8 mouse cellular contexts compared by ENCODE assay signal in genomic region chr12:80827464-80828015, GRCm38 (mm10). TPM values are rescaled to one million over a fixed set of nuclear protein-coding genes. Genes with fewer than 3 reads are reported as not detected.
DNase-seq lines count a peak whose midpoint lies in the region; ATAC-seq lines count a peak whose summit lies in the region.

No protein-coding gene starts in this region.

- DNase-seq in cerebellum, adult 18-20 months: peak; percentile 52 to 56
- DNase-seq in cerebellum, adult 11-12 months: no peak
- DNase-seq in 3134 (ENCODE audit: extremely low read depth, insufficient read length, low spot score): peak; percentile 36
- peak; percentile 67 for DNase-seq in gastrocnemius, adult 18-20 months (ENCODE audit: low spot score)
- DNase-seq in kidney, adult 11 months: peak; percentile 43
- peak; percentile 47 to 57 for DNase-seq in lung, adult 18-20 months
- DNase-seq in thymus, postnatal 25 days: no peak

- no peak overlapping the region for H3K9ac ChIP-seq in stomach, embryonic 15.5 days

- no peak for ATAC-seq in stomach, embryonic 15.5 days (ENCODE audit: insufficient read depth, low FRiP score, low read depth)

- no peaks in the 10 kb centered on the region for H3K9me3 ChIP-seq in stomach, embryonic 15.5 days

- no peak overlapping the region for H3K4me3 ChIP-seq in stomach, embryonic 15.5 days (replicated peaks)

- peak overlapping the region; percentile 57; the same call in 1 of the 2 replicates for H3K27ac ChIP-seq in stomach, embryonic 15.5 days

- no peak overlapping the region for H3K4me2 ChIP-seq in stomach, embryonic 15.5 days

- no peaks in the 10 kb centered on the region for H3K36me3 ChIP-seq in stomach, embryonic 15.5 days

- 38% methylated on average over 5 of the region's 5 CpGs for WGBS in stomach, embryonic 15.5 days

- H3K4me1 ChIP-seq in stomach, embryonic 15.5 days: peaks cover 21% of the 10 kb centered on the region

- no peaks in the 10 kb centered on the region for H3K27me3 ChIP-seq in stomach, embryonic 15.5 days (replicated peaks)

RNA-seq across cellular contexts. Expression of gene Susd6, which starts 37.2 kb away (rescaled TPM):
- 10 to 100 TPM; 39.3 to 43.9 TPM for total RNA-seq in gastrocnemius, adult 18-20 months (2021)
- polyA plus RNA-seq in stomach, embryonic 15.5 days (2015; fragmentation: Nextera tagmentation; extraction: Ambion mirVana): 17.5 and 19.2 TPM in 2 replicates

Comparison
In these comparisons a context has a peak if more than half of its experiments do, and no peak if none do; other contexts are left out.
1. DNase-seq: peak in cerebellum, adult 18-20 months (2 of 2), 3134 (single experiment), gastrocnemius, adult 18-20 months (single experiment), kidney, adult 11 months (single experiment) and lung, adult 18-20 months (2 of 2); none in cerebellum, adult 11-12 months (single experiment) and thymus, postnatal 25 days (single experiment).